Mouse (Mus musculus): ENCODE results near the gene Grtp1. TPM values are rescaled to one million over a fixed set of nuclear protein-coding genes. Genes with fewer than 3 reads are reported as not detected.
A peak's percentile ranks its signal among the peaks of the same experiment; 100 is the strongest.

The Grtp1 gene
- total RNA-seq, 2 experiments from 2014 or later = 3.6 to 3.7 TPM

GRCm38 (mm10) chr8:13177173-13177852, 23.1 kb downstream of the Grtp1 start:
- no peak for DNase-seq (ENCODE audit: low spot score in 2 of 2)

GRCm38 (mm10) chr8:13175650-13176049, 24.8 kb downstream of the Grtp1 start:
- DNase-seq (ENCODE audit: low spot score in 2 of 2) = no peak

GRCm38 (mm10) chr8:13174811-13175210, 25.6 kb downstream of the Grtp1 start:
- no peak for DNase-seq (ENCODE audit: low spot score in 2 of 2)

- no peak for DNase-seq (ENCODE audit: low spot score in 2 of 2)
Observed at GRCm38 (mm10) chr8:13174305-13174704, 26.1 kb downstream of the Grtp1 start.

- no peak for DNase-seq (ENCODE audit: low spot score in 2 of 2)
Observed at GRCm38 (mm10) chr8:13170510-13170909, 29.9 kb downstream of the Grtp1 start.

- no peak for DNase-seq (ENCODE audit: low spot score in 2 of 2)
Observed at GRCm38 (mm10) chr8:13164361-13164760, 36.1 kb downstream of the Grtp1 start.

- no peak for DNase-seq (ENCODE audit: low spot score in 2 of 2)
Observed at GRCm38 (mm10) chr8:13163563-13163962, 36.9 kb downstream of the Grtp1 start.

GRCm38 (mm10) chr8:13162098-13162497, 38.3 kb downstream of the Grtp1 start:
- DNase-seq (ENCODE audit: low spot score in 2 of 2) = no peak

GRCm38 (mm10) chr8:13160691-13161090, 39.7 kb downstream of the Grtp1 start:
- no peak for DNase-seq (ENCODE audit: low spot score in 2 of 2)

GRCm38 (mm10) chr8:13159377-13159881, 41.0 kb downstream of the Grtp1 start:
- no peak for DNase-seq (ENCODE audit: low spot score in 2 of 2)

- DNase-seq (ENCODE audit: low spot score in 2 of 2) = peak; percentile 97 to 99
Observed at GRCm38 (mm10) chr8:13158718-13159376, 41.6 kb downstream of the Grtp1 start, which contains the start of gene Lamp1. Gene Lamp1, plus strand, starts transcription at chr8:13159161.

GRCm38 (mm10) chr8:13156327-13157097, 43.9 kb downstream of the Grtp1 start:
- no peak for DNase-seq (ENCODE audit: low spot score in 2 of 2)

- DNase-seq (ENCODE audit: low spot score in 2 of 2) = no peak
Observed at GRCm38 (mm10) chr8:13155358-13155757, 45.1 kb downstream of the Grtp1 start.

GRCm38 (mm10) chr8:13154099-13154498, 46.3 kb downstream of the Grtp1 start:
- no peak for DNase-seq (ENCODE audit: low spot score in 2 of 2)

- no peak for DNase-seq (ENCODE audit: low spot score in 2 of 2)
Observed at GRCm38 (mm10) chr8:13150929-13151328, 49.5 kb downstream of the Grtp1 start.

- DNase-seq (ENCODE audit: low spot score in 2 of 2) = no peak
Observed at GRCm38 (mm10) chr8:13149866-13150265, 50.6 kb downstream of the Grtp1 start.

GRCm38 (mm10) chr8:13149287-13149686, 51.1 kb downstream of the Grtp1 start:
- no peak for DNase-seq (ENCODE audit: low spot score in 2 of 2)

- no peak for DNase-seq (ENCODE audit: low spot score in 2 of 2)
Observed at GRCm38 (mm10) chr8:13148476-13148875, 51.9 kb downstream of the Grtp1 start.

- no peak for DNase-seq (ENCODE audit: low spot score in 2 of 2)
Observed at GRCm38 (mm10) chr8:13141681-13142080, 58.7 kb downstream of the Grtp1 start.

GRCm38 (mm10) chr8:13139641-13140182, 60.7 kb downstream of the Grtp1 start:
- no peak for DNase-seq (ENCODE audit: low spot score in 2 of 2)

- DNase-seq (ENCODE audit: low spot score in 2 of 2) = peak in 1 of 2 experiments; percentile 76
Observed at GRCm38 (mm10) chr8:13132220-13132619, 68.2 kb downstream of the Grtp1 start.
